ENCODE assay signal across 8 mouse cellular contexts in genomic region chr1:133132388-133133326, GRCm38 (mm10). TPM values are rescaled to one million over a fixed set of nuclear protein-coding genes. Genes with fewer than 3 reads are reported as not detected.
A peak's percentile ranks its signal among the peaks of the same experiment; 100 is the strongest.
DNase-seq lines count a peak whose midpoint lies in the region; ATAC-seq lines count a peak whose summit lies in the region.

No protein-coding gene starts in this region.

- H3K9me3 ChIP-seq in embryonic facial prominence, embryonic 15.5 days (replicated peaks): no peaks in the 10 kb centered on the region
- H3K9me3 ChIP-seq in midbrain, embryonic 15.5 days: no peaks in the 10 kb centered on the region

- H3K9ac ChIP-seq in embryonic facial prominence, embryonic 15.5 days: peak overlapping the region; percentile 98
- peak overlapping the region; percentile 89 for H3K9ac ChIP-seq in midbrain, embryonic 15.5 days

- H3K27me3 ChIP-seq in embryonic facial prominence, embryonic 15.5 days: no peaks in the 10 kb centered on the region
- H3K27me3 ChIP-seq in midbrain, embryonic 15.5 days (replicated peaks): no peaks in the 10 kb centered on the region

- 8% methylated on average over 26 of the region's 26 CpGs for WGBS in embryonic facial prominence, embryonic 15.5 days
- WGBS in midbrain, embryonic 15.5 days: 11% methylated on average over 26 of the region's 26 CpGs

- peak overlapping the region; percentile 86 for H3K4me2 ChIP-seq in embryonic facial prominence, embryonic 15.5 days (replicated peaks)
- peak overlapping the region; percentile 95 for H3K4me2 ChIP-seq in midbrain, embryonic 15.5 days

- no peak for ATAC-seq in embryonic facial prominence, embryonic 15.5 days (ENCODE audit: insufficient number of reproducible peaks, low FRiP score, low TSS enrichment, low read depth)
- no peak for ATAC-seq in midbrain, embryonic 15.5 days (replicated peaks)
- ATAC-seq in inflammation-experienced regulatory T-cells, adult 6 months: no peak

- H3K27ac ChIP-seq in embryonic facial prominence, embryonic 15.5 days (replicated peaks): peak overlapping the region; percentile 98
- H3K27ac ChIP-seq in midbrain, embryonic 15.5 days: peak overlapping the region; percentile 96; the same call in 1 of the 2 replicates

- H3K4me1 ChIP-seq in embryonic facial prominence, embryonic 15.5 days: peaks cover 44% of the 10 kb centered on the region
- peaks cover 52% of the 10 kb centered on the region for H3K4me1 ChIP-seq in midbrain, embryonic 15.5 days

- H3K4me3 ChIP-seq in embryonic facial prominence, embryonic 15.5 days (replicated peaks): peak overlapping the region; percentile 95
- peak overlapping the region; percentile 79 for H3K4me3 ChIP-seq in midbrain, embryonic 15.5 days

- peaks cover 18% of the 10 kb centered on the region for H3K36me3 ChIP-seq in embryonic facial prominence, embryonic 15.5 days
- H3K36me3 ChIP-seq in midbrain, embryonic 15.5 days (replicated peaks): peaks cover 11% of the 10 kb centered on the region; the same call in 1 of the 2 replicates

- DNase-seq in adrenal gland, adult (ENCODE audit: inconsistent age in 2 of 2, low spot score in 1 of 2): peak; percentile 43 to 81
- no peak for DNase-seq in adrenal gland, postnatal 25 days
- peak; percentile 26 for DNase-seq in 3T3-L1 (ENCODE audit: low read depth, low spot score)
- DNase-seq in induced T-regulatory cell, adult 2 months (ENCODE audit: low read depth): peak; percentile 68
- DNase-seq in layer of hippocampus, adult 9-11 months: no peak

RNA-seq across cellular contexts. Expression of gene Ppp1r15b, which starts 1.7 kb away (rescaled TPM):
- 82.5 and 88.1 TPM in 2 replicates for total RNA-seq in adrenal gland, postnatal 25 days (2021)
- 34.8 and 35.6 TPM in 2 replicates for polyA plus RNA-seq in embryonic facial prominence, embryonic 15.5 days (2015; fragmentation: Nextera tagmentation; extraction: Ambion mirVana)
- polyA plus RNA-seq in midbrain, embryonic 15.5 days (2015; fragmentation: Nextera tagmentation; extraction: Ambion mirVana): 29.2 and 30.1 TPM in 2 replicates
- polyA plus RNA-seq in inflammation-experienced regulatory T-cells, adult 6 months (2017; shearing (Covaris generic)): 10 to 100 TPM; 20.8 to 26.0 (median 23.6) TPM

RNA-seq across cellular contexts. Expression of gene Plekha6, which starts 31.4 kb away (rescaled TPM):
- total RNA-seq in adrenal gland, postnatal 25 days (2021): 13.5 and 18.4 TPM in 2 replicates
- 7.2 and 7.8 TPM in 2 replicates for polyA plus RNA-seq in embryonic facial prominence, embryonic 15.5 days (2015; fragmentation: Nextera tagmentation; extraction: Ambion mirVana)
- polyA plus RNA-seq in midbrain, embryonic 15.5 days (2015; fragmentation: Nextera tagmentation; extraction: Ambion mirVana): 21.4 and 23.4 TPM in 2 replicates
- polyA plus RNA-seq in inflammation-experienced regulatory T-cells, adult 6 months (2017; shearing (Covaris generic)): under 1 TPM in 1 of 3 experiments, not detected in 2; 0.25 TPM

Comparison
In these comparisons a context has a peak if more than half of its experiments do, and no peak if none do; other contexts are left out.
1. DNase-seq: peak in adrenal gland, adult (2 of 2), 3T3-L1 (single experiment) and induced T-regulatory cell, adult 2 months (single experiment); none in adrenal gland, postnatal 25 days (single experiment) and layer of hippocampus, adult 9-11 months (single experiment).